Comparison of ENCODE assay signal across 9 mouse cellular contexts in the genomic region with DNA sequence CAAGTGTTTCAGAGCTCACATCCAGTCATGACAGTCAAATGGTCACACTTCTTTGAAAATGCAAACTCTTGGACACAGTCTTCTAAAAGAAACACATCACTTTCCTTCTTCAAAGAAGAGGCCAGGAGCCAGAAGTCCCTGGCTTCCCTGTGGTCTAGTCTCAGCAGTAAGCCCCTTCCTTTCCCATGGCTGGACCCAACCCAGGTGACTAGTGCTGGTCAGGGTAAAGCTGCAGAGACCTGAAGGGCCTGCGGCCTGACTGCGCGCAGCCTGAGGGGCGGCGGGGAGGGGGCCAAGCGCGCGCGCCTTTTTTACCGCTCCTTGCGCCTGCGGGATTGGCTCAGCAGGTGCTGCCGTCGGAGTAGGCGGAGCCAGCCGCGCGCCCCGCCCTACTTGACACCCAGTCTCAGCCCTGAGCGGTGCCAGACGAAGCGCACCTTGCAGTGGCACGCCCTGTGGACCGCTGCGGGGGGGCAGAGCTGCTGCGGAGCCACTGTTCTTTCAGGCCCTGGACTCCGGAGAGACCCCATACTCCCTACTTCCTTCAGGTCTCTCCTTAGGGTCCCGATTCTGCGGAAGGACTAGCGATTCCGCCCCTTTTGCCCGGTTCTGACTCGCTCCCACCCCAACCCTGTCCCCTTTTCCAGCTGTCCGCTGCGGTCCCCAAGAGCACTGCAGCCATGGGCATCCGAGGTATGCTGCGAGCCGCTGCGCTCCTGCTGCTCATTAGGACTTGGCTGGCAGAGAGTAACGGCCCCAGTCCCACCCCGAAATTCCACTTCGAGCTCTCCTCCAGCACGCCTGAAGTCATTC. TPM values are rescaled to one million over a fixed set of nuclear protein-coding genes. Genes with fewer than 3 reads are reported as not detected.
DNase-seq lines count a peak whose midpoint lies in the region; ATAC-seq and TF ChIP-seq lines count a peak whose summit lies in the region.
"Had no signal": no experiment of that assay in that cellular context is flagged by ENCODE, and none has a peak within 500 bp of the region (broad histone marks: within the 10 kb centered on the region; RNA-seq: fewer than 3 reads in every experiment).

Gene Gabrq (plus strand): TSS at position 403 of the 813 bp plus-strand sequence.

- TF ChIP-seq CTCF in embryonic fibroblast, embryonic 13.5 days (IDR thresholded peaks at IDR 0.05; ENCODE audit: borderline replicate concordance, insufficient read depth, low read length) = no peak
- TF ChIP-seq CTCF in intestine, postnatal 0 days (IDR thresholded peaks at IDR 0.05; ENCODE audit: low read depth) = no peak
- TF ChIP-seq CTCF in lung, adult 2 months (IDR thresholded peaks at IDR 0.05; ENCODE audit: insufficient read depth, low read length) = no peak

- ATAC-seq in intestine, postnatal 0 days = peak; percentile 63

- no peak within 1 kb of the TSS for H3K27ac ChIP-seq in embryonic fibroblast, embryonic 13.5 days (ENCODE audit: insufficient read depth, low read length)
- no peak within 1 kb of the TSS for H3K27ac ChIP-seq in intestine, postnatal 0 days (ENCODE audit: low read depth, low read length)

- peak; percentile 34 for DNase-seq in adrenal gland, postnatal 14 days
- no peak for DNase-seq in adrenal gland, postnatal 4 days (ENCODE audit: low spot score in 2 of 2)
- DNase-seq in 3134 (ENCODE audit: extremely low read depth, insufficient read length, low spot score) = peak; percentile 3
- peak; percentile 18 for DNase-seq in lung, adult 2 months
- peak; percentile 58 for DNase-seq in retina, embryonic 14.5 days (ENCODE audit: low spot score)
- DNase-seq in adipocyte (ENCODE audit: low spot score) = no peak

- no peaks in the 10 kb centered on the region for H3K4me1 ChIP-seq in embryonic fibroblast, embryonic 13.5 days (ENCODE audit: control insufficient read depth, insufficient read depth, low read length)
- H3K4me1 ChIP-seq in intestine, postnatal 0 days (replicated peaks; ENCODE audit: control insufficient read depth, insufficient read depth, low read length) = no peaks in the 10 kb centered on the region
- no peaks in the 10 kb centered on the region for H3K4me1 ChIP-seq in lung, adult 2 months (ENCODE audit: control insufficient read depth, insufficient read depth, low read length)

- 28% methylated on average over 43 of the region's 43 CpGs for WGBS in intestine, postnatal 0 days
- 38% methylated on average over 43 of the region's 43 CpGs for WGBS in lung, adult 2 months

- H3K27me3 ChIP-seq in intestine, postnatal 0 days (replicated peaks; ENCODE audit: control insufficient read depth, insufficient read depth, low read length) = peaks cover 9% of the 10 kb centered on the region; the same call in 1 of the 2 replicates

- H3K4me3 ChIP-seq in embryonic fibroblast, embryonic 13.5 days (ENCODE audit: insufficient read depth, low read length) = peak within 1 kb of the TSS; percentile 17
- peak within 1 kb of the TSS; percentile 31 for H3K4me3 ChIP-seq in intestine, postnatal 0 days (ENCODE audit: low read depth, low read length)
- H3K4me3 ChIP-seq in lung, adult 2 months (replicated peaks; ENCODE audit: extremely low read depth, low read depth, low read length) = no peak within 1 kb of the TSS
- H3K4me3 ChIP-seq: erythroblast, embryonic 14.5 days had no signal

- peak within 1 kb of the TSS; percentile 60 for H3K4me2 ChIP-seq in intestine, postnatal 0 days (replicated peaks; ENCODE audit: low read depth)

- H3K9me3 ChIP-seq in intestine, postnatal 0 days (ENCODE audit: control insufficient read depth) = no peaks in the 10 kb centered on the region

- no peaks in the 10 kb centered on the region for H3K36me3 ChIP-seq in intestine, postnatal 0 days (ENCODE audit: control insufficient read depth, insufficient read depth)

- H3K9ac ChIP-seq in intestine, postnatal 0 days (ENCODE audit: low read depth, low read length) = no peak within 1 kb of the TSS

- TF ChIP-seq POLR2A in embryonic fibroblast, embryonic 13.5 days (IDR thresholded peaks at IDR 0.05; ENCODE audit: low read depth, low read length) = no peak
- TF ChIP-seq POLR2A in lung, adult 2 months (IDR thresholded peaks at IDR 0.05; ENCODE audit: borderline replicate concordance, extremely low read depth, low read depth, low read length) = no peak

RNA-seq across cellular contexts. Expression of gene Gabrq, which starts in this region (rescaled TPM):
- 0.11 TPM in 1 of 2 replicates, not detected in the other for total RNA-seq in adrenal gland, postnatal 14 days (2021)
- total RNA-seq in adrenal gland, postnatal 4 days (2021) = under 1 TPM; 0.08 to 0.20 TPM
- polyA plus RNA-seq in embryonic fibroblast, embryonic 13.5 days (2011; ENCODE audit: insufficient read length, low read depth, missing spikeins) = not detected in 2 replicates
- 0.03 TPM in 1 of 2 replicates, not detected in the other for polyA plus RNA-seq in intestine, postnatal 0 days (2015; fragmentation: Nextera tagmentation; extraction: Ambion mirVana)
- polyA plus RNA-seq in lung, adult 2 months (2012; rRNA removed) = 0.37 TPM in 2 replicates
- polyA plus RNA-seq: erythroblast, embryonic 14.5 days had no signal

Comparison
In these comparisons a context has a peak if more than half of its experiments do, and no peak if none do; other contexts are left out.
1. Peak in DNase-seq in adrenal gland, postnatal 14 days; RNA of the gene not detected or under 1 TPM.
2. Peak in ATAC-seq, H3K4me3 ChIP-seq and H3K4me2 ChIP-seq in intestine, postnatal 0 days; RNA of the gene not detected or under 1 TPM.
3. Peak in DNase-seq in lung, adult 2 months; RNA of the gene not detected or under 1 TPM.
4. DNase-seq: peak in 3134 (single experiment) and retina, embryonic 14.5 days (single experiment); none in adrenal gland, postnatal 4 days (0 of 2) and adipocyte (single experiment).